Mouse (Mus musculus) neural tube, embryonic 10.5 days (tissue): Measurements from ENCODE around the gene Igf2bp2.
A peak's percentile ranks its signal among the peaks of the same experiment; 100 is the strongest.

Source experiments
- DNase-seq: peaks from one replicate; pipeline ENCODE4 v3.0.0-alpha.2; 2017; ENCODE audit warnings: low spot score; ENCODE audit errors: extremely low spot score

The Igf2bp2 gene

DNA sequence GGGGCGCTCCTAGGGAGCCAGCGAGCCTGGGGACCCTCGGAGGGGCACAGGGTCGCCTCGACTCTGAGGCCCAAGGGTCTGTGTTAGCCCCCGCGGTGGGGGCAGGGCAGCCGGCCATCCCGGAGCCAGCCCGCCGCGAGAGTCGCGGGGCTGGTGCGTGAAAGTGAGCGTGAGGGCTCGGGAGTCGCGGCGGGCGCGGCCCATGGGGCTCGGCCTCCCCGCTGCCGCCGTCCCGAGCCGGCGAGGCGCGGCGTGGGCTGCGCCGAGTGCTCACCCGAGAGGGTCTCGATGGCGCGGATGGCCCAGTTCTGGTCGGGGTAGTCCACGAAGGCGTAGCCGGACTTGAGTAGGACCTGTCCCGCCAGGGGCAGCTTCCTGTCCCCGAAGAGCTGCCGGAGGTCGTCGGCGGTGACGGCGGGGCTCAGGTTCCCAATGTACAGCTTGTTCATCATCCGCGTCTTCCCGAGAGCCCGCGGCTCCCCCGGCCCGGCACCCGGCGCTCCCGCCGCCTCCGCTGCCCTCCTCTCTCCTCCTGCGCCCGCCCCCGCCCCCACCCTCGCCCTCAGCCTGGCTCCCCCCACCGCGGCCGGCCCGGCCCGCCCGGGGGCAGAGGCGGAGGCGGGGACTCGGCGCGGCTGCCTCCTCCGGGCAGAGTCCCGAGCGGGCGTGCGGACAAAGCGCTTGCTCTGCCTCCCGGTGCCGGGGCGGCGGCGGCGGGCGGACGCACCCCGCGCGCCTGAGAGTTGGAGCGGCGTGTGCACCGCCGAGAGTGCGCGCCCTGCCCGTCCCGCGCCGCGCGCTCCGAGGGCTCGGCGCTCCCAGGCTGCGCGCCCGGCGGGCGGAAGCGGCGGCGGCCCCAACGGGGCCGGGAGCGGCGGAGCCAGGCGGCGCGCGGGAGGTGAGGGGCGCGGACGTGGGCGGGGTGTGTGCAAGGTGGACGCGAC, at the start of gene Igf2bp2:
TSS of gene Igf2bp2 (minus strand) at position 788 of the 944 bp plus-strand sequence.
- peak; percentile 83 for DNase-seq

DNA sequence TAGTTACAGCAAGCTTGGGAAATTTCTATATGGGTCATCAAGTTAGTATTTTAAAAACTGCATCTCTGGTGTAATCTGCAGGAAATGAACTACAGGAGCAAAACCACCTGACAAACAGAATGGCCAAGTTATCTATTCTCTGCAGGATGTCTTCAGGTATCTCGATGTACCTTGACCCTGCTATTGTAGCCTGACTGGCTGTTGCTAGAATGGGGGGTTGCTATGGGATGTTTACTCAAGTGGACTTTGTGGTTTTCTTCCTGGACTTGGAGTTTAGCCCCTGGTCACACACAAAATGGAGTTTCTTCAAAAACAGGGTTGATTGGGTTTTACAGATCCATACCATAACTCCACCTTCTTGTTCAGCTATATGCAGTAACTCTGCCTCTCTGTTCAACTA, 40.4 kb upstream of the Igf2bp2 start:
- DNase-seq, result no peak

DNA sequence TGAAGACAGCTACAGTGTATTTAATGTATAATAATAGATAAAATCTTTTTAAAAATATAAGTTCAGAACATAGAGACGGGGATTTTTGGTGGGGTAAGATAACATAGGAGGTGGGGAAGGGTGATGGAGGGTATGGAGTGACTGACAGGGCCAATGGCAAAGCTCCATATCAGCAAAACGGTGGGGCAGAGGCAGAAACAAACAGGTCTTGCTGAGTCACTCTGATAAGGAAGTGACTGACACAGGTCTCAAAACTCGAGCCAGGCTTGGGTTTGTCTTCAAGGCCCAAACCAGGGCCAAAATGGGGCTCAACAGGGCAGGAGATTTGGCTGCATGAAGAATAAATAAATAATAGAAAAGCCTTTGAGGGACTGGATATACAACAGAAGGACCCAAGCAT, 38.8 kb upstream of the Igf2bp2 start:
- no peak for DNase-seq

DNA sequence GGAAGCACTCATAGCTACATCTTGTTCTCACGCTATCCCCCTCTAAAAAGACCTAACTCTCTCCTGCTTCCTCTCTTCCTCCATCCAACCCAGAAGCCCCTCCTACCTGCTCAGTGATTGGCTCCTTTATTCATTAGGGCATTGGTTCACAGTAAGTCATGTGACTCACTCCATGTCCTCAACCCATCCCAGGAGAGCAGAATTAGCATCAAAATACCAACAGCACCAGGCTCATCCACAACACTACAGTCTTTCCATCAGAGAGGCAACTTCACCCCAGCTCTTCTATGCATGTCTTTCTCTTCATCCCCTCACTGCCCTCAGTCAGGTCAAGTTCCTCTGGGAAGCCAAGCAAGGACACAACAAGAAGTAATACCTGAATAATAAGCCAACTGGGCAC, 37.4 kb upstream of the Igf2bp2 start:
- DNase-seq, result no peak

DNA sequence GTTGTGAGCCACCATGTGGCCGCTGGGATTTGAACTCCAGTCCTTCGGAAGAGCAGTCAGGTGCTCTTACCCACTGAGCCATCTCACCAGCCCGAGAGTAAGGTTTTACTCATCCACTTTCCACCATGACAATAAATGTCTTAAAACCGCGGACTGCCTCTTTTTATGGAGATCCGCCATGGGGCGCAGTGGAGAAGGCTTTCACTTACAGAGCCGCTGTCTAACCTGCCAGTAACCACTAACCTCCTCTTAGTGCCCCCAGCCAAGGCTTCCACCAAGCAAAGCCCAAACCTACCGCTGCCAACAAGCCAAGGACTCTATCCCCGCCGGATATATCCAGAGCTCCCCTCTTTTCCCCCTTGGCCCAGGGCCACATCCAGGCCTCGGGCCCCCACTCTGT, 24.3 kb upstream of the Igf2bp2 start:
- no peak for DNase-seq

DNA sequence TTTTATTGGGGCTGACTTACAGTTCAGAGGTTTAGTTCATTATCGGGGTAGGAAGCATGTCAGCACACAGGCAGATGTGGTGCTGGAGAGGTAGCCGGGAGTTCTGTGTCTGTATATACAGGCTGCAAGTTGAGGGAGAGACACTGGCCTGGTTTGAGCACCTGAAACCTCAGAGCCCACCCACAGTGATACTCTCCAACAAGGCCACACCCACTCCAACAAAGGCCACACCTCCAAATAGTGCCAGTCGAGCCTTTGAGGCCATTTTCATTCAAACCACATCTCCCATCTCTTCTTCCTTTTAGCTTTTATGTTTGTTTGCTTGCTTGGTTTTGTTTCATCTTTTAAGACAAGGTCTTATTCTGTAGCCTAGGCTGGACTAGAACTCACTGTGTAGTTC, 22.3 kb upstream of the Igf2bp2 start:
- no peak for DNase-seq

DNA sequence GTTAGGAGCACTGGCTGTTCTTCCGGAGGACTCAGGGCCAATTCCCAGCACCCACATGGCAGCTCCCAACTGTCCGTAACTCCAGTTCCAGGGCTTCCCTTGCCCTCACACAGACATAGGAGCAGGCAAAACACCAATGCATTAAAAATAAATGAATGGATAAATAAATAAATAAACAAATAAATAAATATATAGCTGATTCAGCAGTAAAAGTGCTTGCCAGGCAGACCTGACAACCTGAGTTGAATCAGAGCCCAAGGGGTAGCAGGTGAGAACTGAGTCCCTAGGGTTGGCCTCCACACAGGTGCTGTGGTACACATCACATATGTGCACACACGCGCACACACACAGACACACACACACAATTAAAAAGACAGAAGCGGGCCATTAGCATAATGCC, 21.0 kb upstream of the Igf2bp2 start:
- DNase-seq, result no peak

DNA sequence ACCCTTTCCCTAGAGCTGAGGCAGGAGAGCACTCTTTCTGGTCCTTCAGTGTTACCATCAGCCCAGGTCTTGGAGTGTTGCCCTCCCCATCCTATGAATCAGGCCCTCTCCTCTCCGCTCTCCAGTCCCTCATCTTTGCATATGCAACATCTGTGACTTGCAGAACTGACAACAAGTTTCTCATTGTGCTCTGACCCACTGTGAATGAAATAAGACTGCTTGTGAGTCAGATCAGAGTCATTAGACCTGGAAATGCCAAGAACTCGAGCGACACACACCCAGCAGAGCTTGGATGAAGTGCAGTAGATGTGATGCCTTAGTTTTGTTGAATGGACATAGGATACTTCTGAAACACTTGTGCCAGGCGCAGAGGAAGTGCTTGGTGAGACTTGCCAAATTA, 19.2 kb upstream of the Igf2bp2 start:
- DNase-seq, result no peak

DNA sequence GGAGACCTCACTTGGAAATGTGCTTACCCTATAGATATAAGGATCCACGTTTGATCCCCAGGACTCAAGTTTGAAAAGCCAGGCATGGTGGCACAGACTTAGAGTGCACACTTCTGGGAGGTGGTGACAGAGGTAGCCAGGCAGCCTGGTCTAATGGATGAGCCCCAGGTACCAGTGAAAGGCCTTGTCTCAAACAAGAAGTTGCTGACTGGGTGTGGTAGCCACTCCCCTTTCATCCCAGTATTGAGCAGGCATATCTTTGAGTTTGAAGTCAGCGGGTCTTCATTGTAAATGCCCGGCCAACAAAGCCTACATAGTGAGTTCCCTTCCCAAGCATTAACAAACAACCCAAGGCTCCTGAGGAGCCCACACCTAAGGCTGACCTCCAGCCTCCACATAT, 15.7 kb upstream of the Igf2bp2 start:
- no peak for DNase-seq

DNA sequence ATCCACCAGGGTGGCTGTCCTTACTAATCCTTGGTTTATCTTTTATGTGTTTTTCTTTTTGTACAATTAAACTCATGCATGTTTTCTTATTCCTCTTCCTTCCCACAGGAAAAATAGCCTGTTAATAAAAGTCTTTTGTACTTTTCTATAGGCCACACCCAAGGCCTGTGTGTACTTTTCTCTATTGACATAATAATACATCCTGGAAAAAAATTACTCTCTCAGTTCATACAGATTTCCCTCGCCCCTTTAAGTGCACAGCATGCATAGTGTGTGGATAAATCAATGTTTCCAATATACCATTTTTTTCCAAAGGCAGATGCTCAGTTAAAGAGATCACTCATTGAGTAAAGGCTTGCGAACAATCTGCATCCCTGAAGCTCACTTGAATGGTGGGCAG, 14.9 kb upstream of the Igf2bp2 start:
- DNase-seq, result no peak

DNA sequence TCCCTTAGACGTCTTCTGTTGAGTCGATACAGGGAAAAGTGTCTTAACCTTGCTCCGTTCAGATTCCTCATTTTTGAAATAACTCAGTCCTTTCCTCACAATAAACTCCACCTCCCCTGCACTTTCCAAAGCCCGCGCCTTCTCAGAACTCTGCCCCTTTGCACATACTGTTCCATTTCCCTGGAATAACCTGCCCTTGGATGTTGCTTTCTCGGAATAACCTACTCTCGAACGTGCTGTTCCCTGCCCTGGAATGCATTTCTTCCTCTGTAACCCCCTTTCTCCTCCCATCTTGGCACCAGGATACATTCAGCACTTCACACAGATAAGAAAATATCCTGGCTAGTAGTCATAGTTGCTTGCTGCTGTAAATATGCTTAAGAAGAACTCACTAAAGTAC, 5.6 kb upstream of the Igf2bp2 start:
- no peak for DNase-seq

DNA sequence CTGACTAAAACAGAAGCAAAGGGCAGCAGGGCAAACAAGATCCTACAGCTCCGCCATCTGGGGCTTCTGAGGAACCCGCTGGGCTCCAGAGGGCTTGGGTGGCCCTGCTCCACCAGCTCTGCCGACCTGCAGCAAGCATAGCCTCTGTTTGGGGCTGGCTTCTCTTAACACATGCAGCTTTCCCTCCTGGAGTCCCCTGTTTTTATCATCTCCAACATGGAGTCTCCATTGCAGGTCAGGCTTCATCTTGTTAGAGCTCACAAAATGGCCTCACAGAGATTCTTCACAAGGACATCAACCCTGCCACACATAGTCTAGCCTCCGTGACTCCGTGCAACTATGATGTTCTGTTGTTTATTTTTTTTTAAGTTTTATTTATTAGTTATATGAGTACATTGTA, 2.5 kb upstream of the Igf2bp2 start:
- no peak for DNase-seq

DNA sequence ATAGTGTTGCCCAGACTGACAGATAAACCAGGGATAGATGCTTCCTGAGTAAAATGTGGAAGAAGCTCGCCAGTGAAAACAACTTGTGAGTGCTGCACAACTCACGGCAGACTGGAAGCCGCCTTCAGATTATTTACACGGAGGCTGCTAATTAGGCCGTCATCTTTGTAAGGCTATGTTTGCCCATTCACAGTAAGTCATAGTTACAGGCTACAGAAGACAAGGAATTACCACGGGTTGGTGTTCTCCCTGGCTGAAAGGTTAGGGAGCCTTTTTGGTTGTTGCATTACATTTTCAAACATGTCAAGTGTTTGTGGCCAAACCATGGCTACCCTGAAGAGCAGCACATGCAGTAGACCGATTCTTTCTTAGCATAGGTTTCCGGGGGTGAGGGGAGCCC, 1.3 kb upstream of the Igf2bp2 start:
- DNase-seq, result no peak

DNA sequence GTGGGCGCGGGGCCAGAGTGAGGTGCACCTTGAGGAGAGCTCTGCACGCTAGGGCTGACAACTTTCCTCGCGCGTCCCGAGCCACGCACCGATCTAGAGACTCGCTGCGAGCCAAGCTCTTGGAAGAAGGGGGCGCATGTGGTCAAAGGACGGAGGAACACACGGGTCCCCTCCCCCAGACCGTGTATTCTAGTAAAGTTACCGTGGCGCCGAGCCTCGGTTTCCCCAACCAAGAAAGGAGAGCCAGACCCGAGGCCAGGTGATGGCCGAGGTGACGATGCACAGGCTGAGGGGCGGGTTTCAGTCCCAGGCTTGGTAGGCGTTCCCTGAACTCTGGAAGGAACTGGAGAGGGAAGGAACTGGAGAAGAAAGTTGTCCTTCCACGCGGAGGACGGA, 355 bp upstream of the Igf2bp2 start:
- DNase-seq, result peak; percentile 69

DNA sequence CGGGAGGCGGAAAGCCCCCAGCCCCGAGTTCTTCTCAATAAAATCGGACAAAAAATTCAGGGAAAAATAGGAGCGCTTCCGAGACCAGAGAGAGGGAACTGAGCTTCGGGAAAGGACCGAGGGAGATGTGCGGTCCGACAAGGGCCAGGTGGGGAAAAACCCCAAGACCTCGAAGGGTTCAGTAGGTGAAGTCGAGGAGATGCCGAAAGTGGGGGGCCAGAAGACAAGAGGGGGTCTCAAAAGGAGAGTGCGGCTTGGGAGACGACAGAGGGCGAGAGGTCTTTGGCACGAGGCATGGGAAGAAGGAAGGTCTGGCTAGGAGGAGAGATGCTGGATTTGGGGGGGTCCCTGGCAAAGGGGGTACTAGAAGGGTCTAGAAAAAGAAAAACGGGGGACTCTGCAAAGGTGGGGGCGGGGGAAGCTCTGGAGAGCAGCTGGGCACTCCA, 1.0 kb downstream of the Igf2bp2 start:
- DNase-seq, result no peak

DNA sequence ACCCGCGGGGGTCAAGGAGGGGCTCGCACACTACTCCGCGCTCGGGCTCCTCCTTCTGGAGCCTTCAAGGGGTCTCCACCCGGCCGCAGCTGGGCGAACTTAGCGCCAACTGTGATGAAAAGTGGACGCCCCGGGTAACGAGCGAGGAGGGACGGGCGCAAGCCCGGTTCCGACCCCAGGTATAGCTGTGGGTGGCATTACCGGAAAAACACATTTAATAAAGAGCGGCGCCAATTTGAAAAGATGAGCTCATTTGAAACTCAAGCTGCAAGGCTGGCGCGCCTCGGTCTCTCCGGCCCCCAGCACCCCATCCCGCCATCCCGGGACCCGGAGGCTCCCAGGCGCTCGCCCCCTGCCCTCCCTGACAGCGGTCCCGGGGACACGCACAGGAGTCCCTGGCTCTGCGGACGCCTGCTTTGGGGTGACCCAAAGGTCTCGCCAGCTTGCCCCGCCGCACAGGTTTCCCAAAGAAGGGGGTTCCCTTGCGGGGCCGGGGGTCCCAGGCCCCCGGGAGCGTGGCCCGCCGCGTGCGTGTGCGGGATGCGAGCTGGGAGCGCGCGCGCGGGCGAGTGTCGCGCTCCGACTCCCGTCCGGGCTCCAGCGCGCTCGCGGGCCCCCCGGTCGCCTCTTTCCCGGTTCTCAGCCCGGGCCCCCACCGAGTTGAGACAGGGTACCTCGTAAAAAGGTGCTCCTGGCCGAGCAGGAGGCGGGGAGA, 1.6 kb downstream of the Igf2bp2 start:
- peak; percentile 73 for DNase-seq

DNA sequence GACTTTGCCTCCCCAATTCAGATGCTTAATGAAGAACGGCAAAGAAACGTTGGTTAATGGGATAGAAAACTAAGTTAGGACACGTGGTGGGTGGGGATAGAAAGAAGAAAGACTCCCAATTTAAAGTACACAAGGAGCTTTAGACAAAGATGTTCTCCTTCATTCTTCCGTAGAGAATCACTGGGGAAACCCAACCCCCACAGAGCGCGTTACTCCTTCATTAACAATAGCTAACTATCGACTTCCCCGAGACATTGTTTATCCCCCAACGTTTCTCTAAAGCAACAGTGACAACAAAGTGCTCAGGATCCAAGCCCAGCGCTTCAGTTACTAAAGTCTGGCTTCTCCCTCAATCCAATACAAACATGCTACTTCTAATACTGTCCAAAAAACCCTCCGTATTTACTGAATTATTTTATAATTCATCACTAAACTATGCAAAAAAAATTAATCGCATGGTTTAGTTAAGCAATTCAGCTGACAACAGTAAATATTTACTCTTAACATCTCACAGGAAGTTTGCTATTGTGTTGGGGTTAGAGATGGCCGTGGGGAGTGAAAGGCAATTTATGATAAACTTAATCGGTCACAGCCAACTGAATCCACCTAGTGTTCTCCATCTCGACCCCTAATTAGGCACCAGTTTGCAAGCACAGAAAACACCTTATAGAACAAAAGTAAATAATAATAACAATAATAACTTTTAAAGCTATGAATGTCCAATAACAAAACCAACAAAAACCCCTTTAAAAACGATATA, 2.5 kb downstream of the Igf2bp2 start:
- no peak for DNase-seq

DNA sequence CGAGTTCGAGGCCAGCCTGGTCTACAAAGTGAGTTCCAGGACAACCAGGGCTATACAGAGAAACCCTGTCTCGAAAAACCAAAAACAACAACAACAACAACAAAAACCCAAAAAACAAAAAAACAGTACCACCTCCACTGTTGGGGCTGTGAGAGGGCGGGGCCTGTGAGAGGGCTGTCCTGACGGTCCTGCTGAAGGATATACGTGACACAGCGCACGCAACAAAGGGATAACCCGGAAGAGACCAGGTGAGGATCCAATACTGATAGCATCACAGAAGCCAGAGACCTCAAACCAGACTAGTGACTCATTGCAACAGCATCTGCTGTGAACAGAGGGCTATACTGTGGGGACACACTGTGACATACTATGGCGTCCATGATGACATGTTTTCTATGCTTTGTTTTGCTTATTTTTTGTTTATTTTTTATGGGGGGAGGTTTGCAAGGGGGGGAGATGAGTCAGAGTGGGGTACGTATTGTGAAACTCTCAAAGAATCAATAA, 10.1 kb downstream of the Igf2bp2 start:
- no peak for DNase-seq

DNA sequence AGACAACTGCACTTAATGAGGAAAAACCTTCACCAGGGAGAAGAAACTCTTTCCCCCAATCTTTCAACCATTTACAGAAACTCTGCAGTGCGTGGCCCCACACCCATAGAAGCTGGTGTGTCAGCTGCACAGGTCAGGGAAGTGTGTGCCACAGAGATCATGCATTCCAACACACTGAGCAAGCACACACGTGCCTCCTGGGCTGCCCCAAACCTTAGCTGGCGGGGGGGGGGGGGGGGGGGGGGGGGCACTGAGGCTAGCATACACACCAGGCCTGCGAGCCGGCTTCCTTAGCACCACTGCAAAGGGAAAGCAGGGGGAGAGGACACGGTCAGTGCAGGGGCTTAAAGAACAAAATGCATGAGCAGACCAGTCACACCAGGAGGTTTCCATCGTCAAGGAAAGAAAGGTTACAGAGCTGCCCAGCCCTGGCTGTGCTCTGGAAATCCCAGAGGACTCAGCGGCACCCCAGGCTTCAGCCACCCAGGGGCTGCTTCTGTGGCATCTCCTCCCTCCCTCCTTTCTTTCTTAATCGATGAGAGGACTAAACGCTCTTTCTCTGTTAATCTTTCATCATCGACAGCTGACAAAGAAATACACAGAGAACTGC, 11.3 kb downstream of the Igf2bp2 start:
- DNase-seq, result no peak

DNA sequence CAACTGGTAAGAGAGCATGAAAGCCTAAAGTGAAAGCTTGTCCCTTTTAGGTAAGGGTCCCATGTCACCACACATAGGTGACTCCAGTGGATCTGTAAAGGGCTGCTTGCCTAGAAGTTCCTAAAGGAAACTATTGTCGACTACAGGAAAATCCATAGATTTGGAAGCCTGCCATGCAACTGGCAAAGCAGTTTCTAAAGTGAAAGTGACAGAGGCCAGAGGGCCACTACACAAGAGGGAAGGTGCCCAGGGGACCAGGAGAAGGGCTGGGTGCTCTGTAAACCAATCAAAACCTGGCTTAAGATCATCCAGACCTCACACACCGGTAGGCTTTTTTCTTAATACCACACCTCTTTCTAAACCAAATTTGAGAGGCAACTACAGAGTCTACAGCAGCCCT, 12.7 kb downstream of the Igf2bp2 start:
- DNase-seq, result no peak

DNA sequence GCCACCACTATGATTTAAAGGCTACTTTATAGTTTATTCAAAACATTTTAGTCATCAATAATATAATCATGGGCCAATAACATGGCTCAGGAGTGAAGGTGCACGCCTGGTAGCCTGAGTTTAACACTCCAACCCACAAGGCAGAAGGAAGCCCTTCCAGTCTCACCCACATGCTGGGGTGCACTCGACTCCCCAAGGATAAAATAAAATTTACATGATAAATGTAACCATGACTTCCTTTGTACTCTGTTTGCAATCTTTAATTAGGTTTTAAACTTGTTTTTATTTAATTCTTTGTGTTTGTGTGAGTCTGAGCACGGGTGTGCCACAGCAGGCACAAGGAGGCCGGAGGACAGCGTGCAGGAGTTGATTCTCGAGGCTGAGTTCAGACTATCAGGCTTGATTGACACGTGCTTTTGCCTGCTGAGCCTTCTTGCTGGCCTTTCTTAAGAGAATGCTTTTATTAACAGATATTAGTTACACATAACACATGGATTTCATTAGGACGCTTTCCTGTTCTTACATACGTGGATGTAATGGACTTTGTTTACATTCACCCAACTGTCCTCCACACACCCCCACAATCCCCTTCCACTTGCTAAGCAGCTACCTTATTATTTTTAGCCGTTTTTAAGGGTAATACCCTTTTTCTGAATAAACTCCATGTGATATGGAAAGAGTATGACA, 13.3 kb downstream of the Igf2bp2 start:
- DNase-seq, result no peak
